Mouse (Mus musculus) myocyte (in vitro differentiated cells): ENCODE measurements at regions not wholly inside any gene's neighbourhood (a gene's known extent, or its start where the extent isn't known, plus 50 kb on each side); places are given as distances from the start of the nearest gene placed in this dataset.

Source experiments
- CEBPB ChIP-seq: IDR thresholded peaks from 2 replicates; pipeline ENCODE4 v1.6.1; 2011; ENCODE audit warnings: mild to moderate bottlenecking, moderate library complexity; ENCODE audit not compliant: poor library complexity, insufficient read depth, severe bottlenecking
- E2F4 ChIP-seq: IDR thresholded peaks from one replicate; pipeline ENCODE4 v1.6.1; 2011; ENCODE audit warnings: mild to moderate bottlenecking, control low read depth, moderate library complexity; ENCODE audit not compliant: insufficient read depth
- MAX ChIP-seq: IDR thresholded peaks from one replicate; pipeline ENCODE4 v1.6.1; 2011; ENCODE audit warnings: low read depth, mild to moderate bottlenecking, control low read depth
- MYOD1 ChIP-seq, 3 experiments: IDR thresholded peaks; one replicate each; pipeline ENCODE4 v1.6.1; 2011; ENCODE audit warnings: control low read depth in 2 of 3, low read depth in 2 of 3, mild to moderate bottlenecking in 2 of 3, moderate library complexity in 1 of 3; ENCODE audit not compliant: insufficient read length in 2 of 3, control insufficient read depth in 1 of 3
- POLR2A ChIP-seq: IDR thresholded peaks from one replicate; pipeline ENCODE4 v1.6.1; 2011; ENCODE audit warnings: low read depth, mild to moderate bottlenecking, control low read depth, moderate library complexity; ENCODE audit not compliant: insufficient read length
- POLR2AphosphoS2 ChIP-seq: IDR thresholded peaks from one replicate; pipeline ENCODE4 v1.6.1; 2011; ENCODE audit warnings: low read depth, control low read depth; ENCODE audit not compliant: insufficient read length
- REST ChIP-seq: IDR thresholded peaks from one replicate; pipeline ENCODE4 v1.6.1; 2011; ENCODE audit warnings: mild to moderate bottlenecking, control low read depth, moderate library complexity; ENCODE audit not compliant: insufficient read depth, insufficient read length
- SRF ChIP-seq: IDR thresholded peaks from one replicate; pipeline ENCODE4 v1.6.1; 2011; ENCODE audit warnings: low read depth; ENCODE audit not compliant: control insufficient read depth, insufficient read length
- TCF12 ChIP-seq: IDR thresholded peaks from one replicate; pipeline ENCODE4 v1.6.1; 2011; ENCODE audit warnings: mild to moderate bottlenecking, control low read depth; ENCODE audit not compliant: poor library complexity, insufficient read depth, severe bottlenecking
- TCF3 ChIP-seq: IDR thresholded peaks from one replicate; pipeline ENCODE4 v1.6.1; 2011; ENCODE audit warnings: low read depth, control low read depth; ENCODE audit not compliant: insufficient read length
- USF1 ChIP-seq: IDR thresholded peaks from one replicate; pipeline ENCODE4 v1.6.1; 2011; ENCODE audit warnings: low read depth, mild to moderate bottlenecking, control low read depth, moderate library complexity

GRCm38 (mm10) chr10:119111409-119111808, 128.4 kb downstream of the Cand1 start:
- no peak for TF ChIP-seq POLR2A
- TF ChIP-seq CEBPB = no peak
- TF ChIP-seq E2F4 = no peak
- no peak for TF ChIP-seq POLR2AphosphoS2
- no peak for TF ChIP-seq MAX
- TF ChIP-seq TCF12 = no peak
- no peak for TF ChIP-seq MYOD1 (IDR thresholded peaks at IDR 0.05; ENCODE audit: control insufficient read depth in 1 of 3, insufficient read length in 2 of 3, low read depth in 2 of 3)
- TF ChIP-seq REST = no peak
- TF ChIP-seq SRF = no peak
- no peak for TF ChIP-seq USF1
- no peak for TF ChIP-seq TCF3
